Mouse (Mus musculus) left cerebral cortex, adult 11 months (tissue): ENCODE data around the gene Bpifa6.
"Not testable (repeated sequence)": the region's sequence is repeated elsewhere in the genome, so short reads cannot be mapped to it uniquely, and the experiment has no call there.

Experiments used
- DNase-seq: peaks from one replicate; pipeline ENCODE4 v3.0.0; 2022; ENCODE audit warnings: low spot score

Bpifa6 gene

DNA sequence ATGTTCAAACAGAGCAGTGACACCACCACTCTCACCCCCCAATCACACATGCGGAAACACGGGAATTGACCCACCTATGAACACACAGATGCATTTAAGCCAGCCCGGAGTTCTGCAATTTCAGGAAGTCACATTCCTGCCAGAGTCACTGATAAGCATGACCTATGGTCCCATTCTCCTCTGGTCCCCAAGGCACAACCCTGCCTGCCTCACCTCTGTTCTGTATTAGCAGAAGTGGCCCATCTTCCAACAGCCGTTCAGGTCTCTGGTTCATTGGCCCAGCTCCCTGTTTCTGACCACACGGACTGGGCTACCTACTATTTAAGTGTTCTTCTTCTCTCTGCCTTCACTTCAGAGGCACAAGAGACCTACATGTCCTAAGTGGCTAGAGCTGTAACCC, at the start of gene Bpifa6:
Bpifa6 (plus strand) TSS at position 364 of the 400 bp plus-strand sequence.
- DNase-seq: no peak

DNA sequence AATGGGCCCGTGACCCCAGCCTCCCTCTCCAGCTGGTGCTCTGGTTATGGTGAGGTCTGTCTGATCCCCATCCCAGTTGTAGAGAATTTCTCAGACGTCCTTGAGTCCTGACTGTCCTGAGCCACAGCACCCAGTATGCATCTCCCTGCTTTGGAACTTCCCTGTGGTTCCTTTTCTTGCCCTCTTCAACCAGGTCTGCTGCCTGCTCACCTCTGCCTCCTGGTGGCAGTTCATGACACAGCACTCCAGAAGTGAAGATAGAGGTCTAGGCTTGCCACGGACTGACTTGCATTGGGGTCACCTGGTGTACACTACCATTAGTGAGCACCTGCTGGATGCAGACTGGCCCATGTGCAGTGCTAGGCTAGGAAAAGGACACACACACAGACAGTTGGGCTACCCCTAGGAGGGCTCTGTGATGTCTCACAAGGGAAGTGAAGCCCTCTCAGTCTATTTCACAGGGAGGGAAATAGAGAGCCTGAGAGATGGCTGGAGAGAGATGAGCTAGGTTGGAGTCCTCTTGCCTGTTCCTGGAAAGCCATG, 44.8 kb upstream of the Bpifa6 start:
- DNase-seq: no peak

DNA sequence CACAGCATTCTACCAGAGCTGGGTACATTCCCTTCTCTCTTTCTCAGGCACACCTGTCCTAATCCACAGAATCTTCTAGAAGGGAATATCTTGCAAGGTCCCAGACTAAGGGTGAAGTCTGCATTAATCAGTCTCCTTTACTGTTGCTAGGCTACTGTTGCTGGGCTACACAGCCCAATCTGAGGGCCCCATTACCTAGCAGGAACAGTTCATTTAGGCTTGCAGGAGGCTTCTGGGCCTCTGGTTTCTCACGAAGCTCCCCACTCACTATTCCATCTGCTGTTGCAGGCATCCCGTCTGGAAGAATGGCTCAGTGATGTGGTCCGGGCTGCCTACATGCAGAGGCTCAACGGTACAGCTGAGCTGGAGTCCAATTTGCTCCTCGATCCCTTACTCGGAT, 43.6 kb upstream of the Bpifa6 start:
- no peak for DNase-seq

DNA sequence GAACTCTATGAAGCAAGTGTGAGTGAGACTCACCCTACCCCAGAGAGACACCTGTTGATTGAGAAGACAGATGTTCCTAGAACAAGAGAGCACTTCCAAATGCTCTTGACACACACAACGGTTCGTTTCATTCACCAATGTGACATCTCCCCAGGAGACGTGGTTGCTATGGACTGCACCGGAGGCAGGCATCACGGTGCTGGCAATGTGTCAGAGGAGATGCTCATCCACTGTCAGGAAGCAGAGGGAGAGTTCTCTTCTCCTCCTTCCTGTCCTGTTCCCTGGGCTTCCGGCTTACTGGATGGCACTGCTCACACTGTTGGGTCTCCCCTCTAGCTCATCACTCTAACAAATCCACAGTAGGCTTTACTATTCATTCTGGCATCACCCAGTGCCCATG, 41.4 kb upstream of the Bpifa6 start:
- DNase-seq: no peak

DNA sequence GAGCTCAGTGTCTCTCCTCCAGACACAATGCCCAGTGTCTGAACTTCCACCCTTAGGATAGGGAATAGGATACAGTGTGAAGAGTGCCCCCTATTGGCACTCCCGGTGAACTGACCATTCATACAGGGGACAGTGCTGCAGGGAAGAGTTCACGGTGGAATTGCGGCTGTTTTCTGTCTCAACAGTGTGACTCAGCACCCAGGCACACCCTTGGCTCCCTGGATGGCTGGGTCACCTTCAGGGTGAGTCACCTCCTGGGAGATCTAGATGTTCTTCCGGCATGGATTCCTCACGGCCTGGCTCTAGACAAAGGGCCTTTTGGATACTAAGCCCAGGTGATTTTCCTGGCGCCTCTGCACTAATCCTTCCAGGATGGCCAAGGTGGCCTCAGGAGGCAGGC, 39.4 kb upstream of the Bpifa6 start:
- DNase-seq: no peak

DNA sequence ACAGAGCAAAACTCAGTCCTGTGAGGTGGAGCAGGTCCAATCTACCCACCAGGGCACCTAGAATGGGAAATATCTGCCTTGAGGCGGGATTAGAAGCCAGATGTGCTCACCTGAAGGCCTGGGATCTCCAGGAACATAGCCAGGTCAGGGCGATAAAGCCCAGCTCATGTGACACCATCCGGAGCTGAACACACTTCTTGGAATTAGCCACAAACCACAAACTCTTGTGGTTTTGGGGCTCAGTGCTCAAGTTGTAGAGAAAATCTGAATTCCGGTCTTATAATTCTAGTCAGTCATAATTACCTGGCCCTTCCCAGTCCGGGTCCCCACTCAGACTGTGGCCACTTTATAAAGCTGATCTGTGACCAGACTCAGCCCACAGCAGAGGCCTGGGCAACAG, 36.9 kb upstream of the Bpifa6 start, which contains the start of gene Bpifb4:
Bpifb4 (plus strand) TSS at position 370 of the 400 bp plus-strand sequence.
- no peak for DNase-seq

DNA sequence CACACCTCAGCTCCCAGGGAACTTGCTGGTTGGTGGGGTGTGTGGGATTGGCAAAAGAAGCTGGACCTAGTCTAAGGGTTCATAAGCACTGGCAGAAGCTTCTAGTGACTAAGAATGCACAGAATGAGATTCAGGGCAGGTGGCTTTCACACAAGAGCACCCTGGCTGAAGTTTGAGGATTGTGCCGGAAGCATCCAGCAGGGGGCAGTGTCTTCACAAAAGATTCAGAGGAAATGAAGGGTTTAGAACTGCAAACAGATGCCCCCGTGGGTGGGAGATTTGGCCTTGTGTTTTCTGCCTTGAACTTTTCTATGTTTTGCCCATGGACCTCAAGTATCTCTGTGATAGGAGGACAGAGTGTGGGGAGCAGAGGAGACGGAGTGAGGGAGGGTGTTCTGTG, 31.2 kb upstream of the Bpifa6 start:
- no peak for DNase-seq

DNA sequence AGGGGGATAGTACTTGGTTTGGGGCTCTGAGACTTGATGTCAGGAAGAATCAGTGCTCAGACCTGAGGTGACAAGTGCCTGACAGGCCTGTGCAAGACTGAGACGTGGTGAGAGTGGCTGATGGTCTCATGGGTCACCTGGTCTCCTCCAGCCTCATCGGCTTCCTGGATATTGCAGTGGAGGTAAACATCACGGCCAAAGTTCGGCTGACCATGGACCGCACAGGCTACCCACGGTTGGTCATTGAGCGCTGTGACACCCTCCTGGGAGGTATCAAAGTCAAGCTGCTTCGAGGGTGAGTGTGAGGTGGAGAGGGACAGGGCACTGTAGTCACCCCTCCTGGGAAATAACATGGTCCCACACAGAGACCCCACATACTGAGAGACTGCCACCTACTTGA, 30.2 kb upstream of the Bpifa6 start:
- DNase-seq: no peak

DNA sequence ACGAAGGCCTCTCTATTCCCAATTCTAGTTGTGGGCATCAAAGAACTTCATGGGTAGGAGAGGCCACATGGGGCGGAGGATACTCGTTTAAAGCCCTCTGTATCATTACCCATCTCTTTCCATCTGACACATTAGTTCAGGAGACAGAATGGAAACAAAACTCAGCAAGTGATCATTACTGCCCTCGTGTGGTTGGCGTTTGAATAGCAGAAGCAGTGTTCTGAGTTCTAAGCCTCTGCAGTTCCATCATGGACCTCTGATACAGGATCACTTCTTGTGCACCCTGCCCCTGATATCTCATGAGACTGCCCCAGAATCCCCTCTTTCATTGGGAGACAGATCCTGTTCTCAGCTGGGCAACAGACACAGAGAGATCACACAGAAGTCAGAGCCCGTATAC, 21.8 kb upstream of the Bpifa6 start:
- peak; percentile 33 for DNase-seq

DNA sequence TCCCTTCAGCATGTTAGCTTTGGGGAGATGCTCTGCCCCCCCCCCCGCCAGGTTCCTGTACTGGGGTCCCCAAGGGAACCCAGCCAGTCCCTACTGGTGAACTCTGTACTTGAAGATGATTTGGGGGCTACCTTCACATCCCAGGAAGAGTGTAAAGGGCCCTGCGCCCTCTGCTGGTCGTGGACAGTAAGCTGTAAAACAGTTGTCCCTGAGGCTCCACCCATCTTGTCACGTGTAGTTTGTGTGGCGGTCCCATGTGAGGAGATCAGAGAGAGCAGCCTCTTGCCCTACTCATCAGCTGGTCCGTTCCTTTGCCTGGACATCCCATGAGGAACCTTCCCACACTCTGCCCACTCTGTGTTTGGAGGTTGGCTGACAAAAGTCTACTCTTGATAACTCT, 20.9 kb upstream of the Bpifa6 start:
- no peak for DNase-seq

DNA sequence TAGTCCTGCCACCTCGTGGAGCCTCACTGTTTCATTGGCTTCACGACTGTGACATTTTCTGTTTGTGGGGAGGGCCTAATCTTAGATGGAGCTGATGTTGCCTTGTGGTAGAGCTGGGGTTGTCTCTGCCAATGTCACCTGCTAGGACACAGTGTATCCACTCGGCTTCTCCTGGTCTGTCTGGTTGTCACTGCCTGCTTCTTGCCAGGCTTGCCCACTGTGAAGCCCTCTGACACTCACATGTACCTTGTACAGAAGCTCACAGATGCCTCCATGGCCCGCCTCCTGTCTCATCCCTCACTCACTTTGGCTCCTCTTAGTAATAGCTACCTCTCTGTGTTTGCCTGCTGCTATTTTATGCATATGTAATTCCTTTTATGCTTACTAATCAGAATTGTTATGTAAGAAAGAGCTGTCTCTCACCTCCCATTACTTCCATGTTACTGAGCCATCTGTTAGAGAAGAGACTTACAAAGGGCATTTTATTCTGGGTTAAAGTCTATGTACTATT, 11.9 kb upstream of the Bpifa6 start:
- DNase-seq: peak; percentile 12

DNA sequence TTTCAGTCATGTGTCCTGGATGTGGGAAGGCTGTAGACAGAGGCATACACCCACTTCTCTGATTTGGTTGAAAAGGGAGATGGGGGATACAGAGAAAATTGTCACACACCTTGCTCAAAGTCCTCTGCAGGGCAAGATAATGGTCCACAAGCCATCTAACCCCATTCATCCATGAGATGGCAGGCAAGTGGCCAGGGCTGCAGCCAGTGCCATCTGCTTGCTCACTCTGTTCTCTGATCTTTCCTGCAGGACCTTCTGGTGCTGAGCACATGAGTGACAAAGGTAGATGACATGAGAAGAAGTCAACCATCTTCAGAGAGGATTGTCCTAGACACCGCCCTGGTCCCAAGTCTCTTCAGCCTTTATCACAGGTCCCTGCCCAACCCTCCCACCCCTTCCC, 11.4 kb upstream of the Bpifa6 start:
- no peak for DNase-seq

DNA sequence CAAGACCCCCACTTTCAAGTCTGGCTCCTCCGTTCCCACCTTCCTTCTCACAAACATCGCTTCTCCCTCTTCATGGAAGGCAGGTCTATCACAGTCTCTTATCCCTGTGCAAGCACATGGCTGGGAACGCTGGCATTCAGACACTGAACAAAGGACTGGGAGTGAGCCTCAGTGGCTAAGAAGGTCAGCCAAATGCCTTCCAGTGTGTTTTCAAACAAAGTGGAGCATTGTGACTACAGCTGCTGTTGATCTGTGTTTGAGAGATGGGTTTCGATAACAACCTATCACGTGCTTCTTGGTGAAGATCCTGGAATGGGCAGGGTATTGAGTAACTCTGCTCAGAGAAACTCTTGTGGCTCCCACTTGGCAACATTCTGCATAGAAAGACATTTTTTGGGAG, 4.5 kb upstream of the Bpifa6 start:
- DNase-seq: peak; percentile 25

DNA sequence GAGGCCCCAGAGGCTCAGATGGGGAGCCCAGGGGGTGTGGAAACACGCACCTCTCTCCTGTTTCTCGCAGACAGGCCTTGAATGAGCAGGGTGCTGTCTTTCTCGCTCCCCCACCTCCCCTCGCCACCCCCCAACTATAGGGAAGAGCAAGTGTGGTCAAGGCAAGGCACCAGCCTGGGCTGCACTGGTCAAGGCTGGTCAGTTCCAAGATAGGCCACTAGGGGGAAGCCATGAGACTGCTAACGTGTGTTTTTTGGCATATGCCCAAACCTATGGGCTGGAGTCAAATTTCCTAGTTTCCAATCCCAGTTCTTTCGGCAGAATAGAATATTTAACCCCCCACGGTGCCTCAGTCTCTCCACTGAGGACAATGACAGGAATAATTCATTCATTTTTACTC, 21.0 kb downstream of the Bpifa6 start:
- DNase-seq: peak; percentile 49

DNA sequence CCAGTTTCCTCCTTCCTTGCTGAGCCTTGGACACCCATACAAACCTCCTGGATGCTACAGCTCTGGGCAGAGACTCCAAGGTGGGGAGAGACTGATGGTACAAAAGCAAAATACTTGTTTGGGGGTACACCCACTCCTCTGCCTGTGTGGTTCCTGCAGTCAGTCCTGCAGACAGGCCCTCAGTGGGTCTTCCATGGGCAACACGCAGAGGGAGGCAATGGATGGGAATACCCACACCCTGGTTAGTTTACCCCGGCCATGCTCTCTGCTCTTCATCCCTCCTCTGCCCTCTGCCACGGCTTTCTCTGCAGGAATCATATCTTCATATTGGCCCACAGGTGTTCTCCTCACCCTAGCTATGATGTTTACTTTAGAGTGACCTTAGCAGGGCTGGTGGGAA, 25.8 kb downstream of the Bpifa6 start:
- no peak for DNase-seq

DNA sequence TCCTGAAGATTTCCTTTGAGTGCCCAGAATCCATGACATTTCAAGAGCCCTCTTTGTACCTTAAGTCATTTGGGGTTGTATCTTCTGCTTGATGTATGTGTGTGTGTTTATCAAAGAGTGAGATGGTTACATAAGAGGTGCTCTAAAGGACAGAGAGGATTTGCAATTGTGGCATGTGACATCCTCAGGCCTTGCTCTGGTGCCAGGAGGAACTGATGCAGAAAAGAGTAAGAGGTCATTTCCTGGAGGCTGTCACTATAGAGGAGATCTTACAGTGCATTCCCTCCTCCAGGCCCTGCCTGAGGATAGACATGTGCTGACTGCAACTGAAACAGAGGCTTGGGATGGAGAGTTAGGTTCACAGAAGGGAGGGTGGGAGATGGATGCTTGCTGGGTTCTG, 26.3 kb downstream of the Bpifa6 start:
- DNase-seq: no peak

DNA sequence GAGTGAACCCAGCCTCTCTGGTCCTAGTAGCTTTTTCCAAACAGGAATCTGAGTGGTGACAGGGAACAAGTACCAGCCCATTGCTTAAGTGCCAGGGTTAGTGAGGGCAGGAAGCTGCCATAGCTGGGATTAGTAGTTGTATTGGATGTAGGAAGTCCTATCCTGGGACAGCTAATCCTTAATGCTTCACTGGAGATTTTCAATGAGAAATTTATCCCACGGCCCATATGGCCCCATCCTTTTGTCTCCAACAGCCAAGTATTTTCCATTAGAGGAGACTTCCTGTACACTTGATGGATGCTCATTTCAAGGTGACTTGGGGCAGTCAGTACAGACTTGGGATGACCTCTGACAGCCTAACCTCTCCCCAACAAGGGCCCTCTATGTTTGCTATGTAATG, 29.7 kb downstream of the Bpifa6 start:
- DNase-seq: no peak

DNA sequence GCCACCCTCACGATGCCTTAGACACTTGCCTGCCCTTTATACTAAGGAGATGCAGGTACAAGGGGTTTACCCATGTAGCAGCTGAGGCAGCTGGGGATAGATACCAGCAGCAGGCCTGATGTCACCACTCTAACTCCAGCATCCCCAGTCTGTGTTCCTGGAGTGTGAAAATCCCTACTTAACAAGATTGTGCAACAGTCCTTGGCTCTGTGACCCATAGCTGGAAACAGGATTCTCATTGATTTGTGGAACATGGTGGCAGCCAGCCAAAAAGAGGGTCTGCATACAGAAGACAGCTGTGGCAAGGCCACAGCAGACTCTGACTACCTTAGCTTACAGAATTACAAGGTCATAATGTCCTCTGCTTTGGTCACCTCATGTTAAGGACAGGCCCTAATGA, 30.3 kb downstream of the Bpifa6 start:
- no peak for DNase-seq

DNA sequence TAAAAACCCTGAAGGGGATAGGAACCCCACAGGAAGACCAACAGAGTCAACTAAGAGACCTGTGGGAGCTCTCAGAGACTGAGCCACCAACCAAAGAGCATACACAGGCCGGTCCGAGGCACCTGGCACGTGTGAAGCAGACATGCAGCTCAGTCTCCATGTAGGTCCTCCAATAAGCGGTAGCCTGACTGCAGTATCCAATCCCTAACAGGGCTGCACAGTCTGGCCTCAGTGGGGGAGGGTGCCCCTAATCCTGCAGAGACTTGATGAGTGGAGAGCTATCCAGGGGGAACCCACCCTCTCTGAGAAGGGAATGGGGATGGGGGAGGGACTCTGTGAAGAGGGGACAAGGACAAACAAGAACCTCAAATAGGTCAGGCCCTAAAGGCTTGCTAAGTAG, 31.0 kb downstream of the Bpifa6 start:
- no peak for DNase-seq

DNA sequence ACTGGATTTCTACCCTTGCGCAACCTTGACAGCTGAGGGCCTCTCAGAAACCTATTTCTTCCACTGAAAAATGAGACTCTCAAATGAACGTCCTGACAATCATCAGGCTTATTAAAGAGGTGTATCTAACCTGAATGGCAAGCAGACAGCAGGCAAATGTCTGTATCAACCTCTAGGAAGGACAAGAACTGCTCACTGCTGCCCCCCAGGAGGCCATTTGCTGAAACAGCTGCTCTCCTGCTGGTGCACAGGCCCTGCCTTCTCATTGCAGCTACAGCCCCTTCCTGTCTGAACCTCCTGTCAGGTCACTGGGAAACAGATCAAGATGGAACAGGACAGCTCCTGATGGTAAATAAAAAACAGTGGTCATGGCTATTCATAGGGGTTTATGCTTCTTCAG, 31.6 kb downstream of the Bpifa6 start:
- no peak for DNase-seq

DNA sequence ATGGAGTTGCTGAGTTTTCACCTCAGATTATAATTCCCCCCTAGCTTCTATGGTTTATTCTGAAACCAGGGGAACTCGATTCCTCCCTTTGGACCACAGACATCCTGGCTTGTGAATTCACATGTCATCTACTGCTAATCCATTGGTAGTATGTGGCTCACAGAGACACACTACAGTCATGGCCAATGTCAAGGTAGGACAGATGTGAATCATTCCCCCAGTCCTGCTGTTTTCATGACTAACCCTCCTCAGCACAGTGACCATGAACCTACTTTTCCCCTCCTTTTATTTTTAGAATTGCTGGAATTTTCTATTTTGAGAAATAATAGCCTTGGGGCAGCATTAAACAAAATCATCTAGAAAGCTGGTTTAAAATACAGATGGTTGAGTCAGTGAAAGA, 32.6 kb downstream of the Bpifa6 start:
- no peak for DNase-seq

DNA sequence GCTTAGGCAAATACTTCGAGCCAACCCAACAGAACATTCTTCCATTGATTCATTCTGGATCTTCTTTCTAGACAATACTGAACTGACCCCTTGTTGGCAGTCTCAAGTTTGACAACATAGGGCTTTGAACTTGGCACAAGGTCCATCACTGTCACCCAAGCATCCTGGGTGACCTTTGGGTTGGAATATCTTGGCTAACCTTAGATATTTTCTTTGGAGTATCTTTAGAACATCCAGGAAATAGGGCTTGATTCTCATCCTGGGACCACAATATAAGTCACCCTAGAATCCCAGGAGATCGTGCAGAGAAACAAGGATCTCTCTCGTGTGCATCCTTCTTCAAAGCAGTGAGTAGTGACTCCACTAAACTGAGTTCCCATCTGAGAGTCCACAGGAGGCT, 33.2 kb downstream of the Bpifa6 start, which contains the start of gene Bpifa2:
Bpifa2 (plus strand) TSS at position 301 of the 400 bp plus-strand sequence.
- DNase-seq: no peak

DNA sequence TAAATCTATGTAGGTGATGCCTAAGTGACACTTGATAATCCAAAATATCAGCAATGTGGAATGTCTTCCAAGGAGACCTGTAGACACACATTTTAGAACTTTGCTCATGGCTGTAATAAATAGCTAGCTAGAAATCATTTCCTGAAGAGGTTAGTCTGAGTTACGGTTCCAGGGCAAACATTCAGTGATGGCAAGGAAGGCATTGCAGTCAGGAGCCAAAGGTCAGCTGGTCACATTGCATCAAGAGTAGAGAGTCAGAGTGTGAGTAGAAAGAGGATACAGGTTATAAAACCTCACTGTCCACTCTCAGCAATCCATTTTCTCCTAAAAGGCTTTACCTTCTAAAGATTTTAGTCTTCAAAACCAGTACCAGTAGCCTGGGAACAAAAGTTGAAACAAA, 43.2 kb downstream of the Bpifa6 start:
- DNase-seq: no peak

DNA sequence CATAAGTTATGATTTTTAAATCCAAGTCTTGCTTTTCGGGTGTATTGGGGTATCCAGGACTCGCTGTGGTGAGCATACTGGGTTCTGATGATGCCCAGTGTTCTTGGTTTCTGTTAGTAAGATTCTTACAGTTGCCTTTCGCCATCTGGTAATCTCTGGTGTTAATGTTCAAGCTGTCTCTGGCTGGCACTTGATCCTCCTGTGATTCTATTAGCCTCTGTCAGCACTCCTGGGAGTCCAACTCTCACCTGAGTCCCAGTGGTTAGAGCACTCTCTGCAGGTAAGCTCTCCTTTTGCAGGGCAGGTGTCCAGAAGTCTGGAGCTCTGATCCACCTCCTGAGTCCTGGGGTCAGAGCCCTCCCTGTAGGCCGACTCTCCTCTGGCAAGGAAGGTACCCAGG, 49.9 kb downstream of the Bpifa6 start:
- not testable (repeated sequence) for DNase-seq

DNA sequence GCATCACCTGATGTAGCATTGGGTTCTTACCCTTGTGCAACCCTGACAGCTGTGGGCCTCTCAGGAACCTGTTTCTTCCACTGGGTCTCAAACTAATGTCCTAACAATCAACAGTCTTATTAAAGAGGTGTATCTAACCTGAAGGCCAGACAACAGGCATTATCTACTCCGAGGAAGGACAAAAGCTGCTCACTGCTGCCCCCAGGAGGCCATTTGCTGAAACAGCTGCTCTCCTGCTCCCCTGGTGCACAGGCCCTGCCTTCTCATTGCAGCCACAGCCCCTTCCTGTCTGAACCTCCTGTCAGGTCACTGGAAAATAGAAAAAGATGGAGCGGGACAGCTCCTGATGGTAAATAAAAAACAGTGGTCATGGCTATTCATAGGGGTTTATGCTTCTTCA, 64.2 kb downstream of the Bpifa6 start:
- no peak for DNase-seq
